Mouse (Mus musculus): ENCODE measurements around the gene Trim63.

GRCm38 (mm10) chr4:134352261-134352707, 37.4 kb downstream of the Trim63 start:
- TF ChIP-seq POLR2A (IDR thresholded peaks at IDR 0.05; ENCODE audit: extremely low read depth, insufficient read depth, low read length) (no peak), CTCF (IDR thresholded peaks at IDR 0.05; ENCODE audit: low read depth, low read length) (no peak)
